Mouse (Mus musculus): Measurements from ENCODE around the gene Mdc1.

The Mdc1 gene

DNA sequence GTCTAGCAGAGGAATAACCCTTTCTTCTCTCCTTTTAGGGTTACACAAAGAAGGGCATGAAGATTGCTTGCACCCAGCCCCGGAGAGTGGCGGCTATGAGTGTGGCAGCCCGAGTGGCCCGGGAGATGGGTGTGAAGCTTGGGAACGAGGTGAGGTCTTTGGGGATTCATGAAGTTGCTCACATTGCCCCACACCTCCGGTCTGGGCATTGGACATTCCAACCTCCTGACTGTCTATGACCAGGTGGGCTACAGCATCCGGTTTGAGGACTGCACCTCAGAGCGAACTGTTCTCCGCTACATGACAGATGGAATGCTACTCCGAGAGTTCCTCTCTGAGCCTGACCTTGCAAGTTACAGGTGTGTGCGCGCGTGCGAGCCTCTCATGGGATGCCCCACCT, 42.5 kb downstream of the Mdc1 start:
- no peak for DNase-seq (ENCODE audit: low spot score)

DNA sequence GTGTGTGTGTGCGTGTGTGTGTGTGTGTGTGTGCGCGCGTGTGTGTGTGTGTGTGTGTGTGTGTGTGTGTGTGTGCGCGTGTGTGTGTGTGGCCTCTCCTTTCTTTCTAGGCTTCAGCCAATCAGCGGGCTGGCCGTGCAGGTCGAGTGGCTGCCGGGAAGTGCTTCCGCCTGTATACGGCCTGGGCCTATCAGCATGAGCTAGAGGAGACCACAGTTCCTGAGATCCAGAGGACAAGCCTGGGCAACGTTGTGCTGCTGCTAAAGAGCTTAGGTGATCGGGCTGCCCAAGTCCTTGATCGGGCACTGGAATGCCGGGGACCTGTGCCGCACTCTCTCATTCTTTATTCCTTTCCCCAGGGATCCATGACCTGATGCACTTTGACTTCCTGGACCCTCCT, 46.4 kb downstream of the Mdc1 start:
- DNase-seq (ENCODE audit: low spot score): no peak

DNA sequence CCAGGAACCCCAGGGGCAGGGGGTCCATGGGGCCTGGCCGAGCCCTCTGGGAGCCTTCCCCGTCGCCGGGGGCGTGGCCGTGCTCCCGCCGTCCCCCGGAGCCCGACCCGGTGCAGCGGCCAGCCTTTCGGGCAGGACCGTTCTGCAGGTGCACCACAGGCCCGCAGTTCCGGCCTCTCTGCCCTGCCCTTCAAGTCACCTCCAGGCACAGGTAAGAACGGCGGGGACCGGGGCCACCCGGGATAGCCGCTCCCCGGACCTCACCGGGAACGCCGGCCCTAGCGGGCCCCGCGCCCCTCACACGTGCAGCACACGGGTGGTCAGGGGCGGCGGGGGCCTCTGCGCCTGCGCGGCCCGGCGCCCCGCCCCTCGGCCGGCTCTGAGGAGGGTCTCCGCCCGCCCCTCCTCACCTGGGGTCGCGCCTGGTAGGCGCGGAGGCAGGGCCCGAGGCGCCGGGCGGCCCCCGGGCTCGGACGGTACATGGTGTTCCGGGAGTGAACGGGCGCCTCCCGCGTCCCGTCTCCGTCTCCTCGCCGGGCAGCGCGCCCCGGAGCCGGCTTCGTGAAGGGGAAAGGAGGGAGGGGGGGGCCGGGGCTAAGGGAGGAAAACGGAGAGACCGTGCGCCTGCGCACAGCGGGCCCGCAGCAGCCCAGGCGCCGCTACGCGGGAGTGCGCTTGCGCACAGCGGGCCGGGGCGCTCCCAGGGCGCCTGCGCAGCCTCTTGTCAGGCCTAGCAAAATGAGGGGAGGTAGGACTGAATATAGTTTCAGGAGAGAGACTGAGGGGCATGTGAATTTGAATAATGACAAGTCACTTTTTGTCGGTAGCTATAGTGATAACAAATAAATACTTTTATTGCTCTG, 55.7 kb downstream of the Mdc1 start, which contains the start of gene 2310061I04Rik:
2310061I04Rik (minus strand) TSS at position 651 of the 863 bp plus-strand sequence.
- DNase-seq (ENCODE audit: low spot score): peak; percentile 84

DNA sequence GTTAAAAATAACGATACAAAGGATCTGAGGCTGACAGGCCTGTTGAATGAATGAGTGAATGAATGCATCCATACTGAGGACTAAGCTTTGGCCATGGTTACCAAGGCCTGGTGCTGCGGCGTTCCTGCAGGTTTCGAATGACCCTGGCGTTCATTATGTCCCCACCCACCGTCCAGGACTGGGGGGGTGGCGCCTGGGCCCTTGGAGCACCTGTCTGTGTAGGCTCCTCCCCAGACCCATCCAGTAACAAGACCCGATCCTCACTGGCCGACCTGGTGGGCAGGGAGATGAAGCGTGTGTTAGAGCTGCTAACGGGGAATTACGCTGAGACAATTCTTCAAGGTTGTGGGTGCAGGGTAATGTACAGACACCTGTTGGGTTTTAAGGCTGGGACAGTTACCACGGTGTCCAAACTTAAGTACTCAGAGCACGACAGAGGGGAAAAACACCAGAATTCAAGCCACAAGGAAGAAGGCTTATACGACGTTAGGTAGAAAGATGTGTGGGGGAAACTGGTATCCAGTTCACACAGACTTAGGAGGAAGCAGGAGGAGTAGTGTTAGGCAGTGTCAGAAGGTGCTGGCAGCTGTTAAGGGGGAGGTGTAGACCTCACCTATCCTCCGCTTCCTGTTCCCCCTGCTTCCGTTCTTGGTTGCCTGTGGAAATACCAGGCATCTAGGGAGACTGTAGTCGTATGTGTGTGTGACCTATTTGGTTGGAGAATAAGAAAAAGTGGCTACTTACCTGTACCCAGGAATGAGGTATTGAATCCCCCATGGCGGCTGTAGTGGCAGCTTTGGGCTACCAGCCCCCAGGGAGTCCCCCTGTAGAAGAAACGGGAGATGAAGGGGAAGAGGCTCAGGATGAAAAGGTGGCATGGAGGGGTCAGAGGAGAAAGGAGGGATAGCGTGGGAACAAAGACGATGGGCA, 56.6 kb downstream of the Mdc1 start:
- DNase-seq (ENCODE audit: low spot score): no peak

DNA sequence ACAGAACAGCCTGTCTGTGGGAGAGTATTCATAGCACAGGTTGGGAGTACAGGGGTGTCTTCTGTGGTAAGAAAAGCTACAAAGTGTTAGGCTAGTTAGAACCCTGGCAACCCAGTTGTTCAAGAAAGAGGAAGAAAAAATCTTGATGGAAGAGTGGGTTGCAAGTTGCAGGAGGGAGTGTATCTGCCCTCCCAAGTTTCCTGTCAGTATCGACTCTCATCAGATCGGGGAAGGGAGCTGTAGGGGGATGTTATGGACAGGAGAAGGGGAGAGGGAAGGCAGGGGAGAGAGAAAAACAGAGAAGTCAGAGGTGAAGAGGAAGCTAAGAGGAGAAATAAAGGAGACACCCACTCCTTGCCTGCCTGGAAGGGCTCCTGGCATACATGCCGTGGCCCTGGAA, 59.3 kb downstream of the Mdc1 start:
- no peak for DNase-seq (ENCODE audit: low spot score)

DNA sequence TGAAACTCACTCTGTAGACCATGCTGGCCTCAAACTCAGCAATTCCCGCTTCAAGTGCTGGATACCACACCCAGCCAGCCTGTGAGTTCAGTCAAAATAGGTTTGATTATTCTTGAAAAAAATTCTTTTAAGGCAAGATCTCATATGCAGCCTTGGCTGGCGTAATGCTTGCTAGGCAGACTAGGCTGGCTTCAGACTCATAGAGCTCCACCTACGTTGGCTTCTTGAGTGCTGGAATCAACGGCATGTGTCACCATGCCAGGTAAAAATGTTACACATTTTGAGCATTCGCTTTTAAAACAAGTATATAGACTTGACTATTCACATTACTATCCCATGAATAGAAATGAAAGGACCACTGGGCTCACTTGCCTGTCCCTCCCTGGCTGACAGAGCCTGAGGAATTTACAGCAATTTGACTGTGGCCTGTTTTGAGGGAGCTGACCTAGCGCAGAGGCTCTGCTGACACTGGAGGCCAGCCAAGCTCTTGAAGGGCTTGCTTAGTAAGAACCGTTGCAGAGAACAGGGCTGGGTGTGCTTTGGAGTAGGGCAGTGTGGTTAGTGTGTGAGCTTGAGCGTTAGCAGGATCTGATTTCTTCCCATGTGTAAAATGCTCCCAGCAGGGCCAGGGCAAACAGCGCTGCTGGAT, 62.2 kb downstream of the Mdc1 start:
- no peak for DNase-seq (ENCODE audit: low spot score)

DNA sequence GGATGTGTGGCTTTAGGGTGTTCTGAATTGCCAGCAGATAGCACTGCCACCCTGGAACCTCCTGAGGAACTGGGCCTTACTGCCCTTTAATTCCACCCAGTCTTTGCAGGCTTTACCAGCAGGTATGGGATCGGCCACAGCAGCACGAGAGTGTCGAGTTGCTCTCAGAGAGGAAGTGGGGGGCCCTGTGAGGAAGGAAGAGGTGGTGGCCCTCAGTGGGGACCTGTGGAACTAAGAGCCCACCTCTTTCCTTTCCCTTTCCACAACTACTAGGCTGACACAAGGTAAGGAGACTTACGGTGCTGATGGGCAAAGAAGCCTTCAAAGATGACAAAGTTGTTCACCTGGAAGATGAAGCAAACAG, 62.7 kb downstream of the Mdc1 start:
- DNase-seq (ENCODE audit: low spot score): no peak

DNA sequence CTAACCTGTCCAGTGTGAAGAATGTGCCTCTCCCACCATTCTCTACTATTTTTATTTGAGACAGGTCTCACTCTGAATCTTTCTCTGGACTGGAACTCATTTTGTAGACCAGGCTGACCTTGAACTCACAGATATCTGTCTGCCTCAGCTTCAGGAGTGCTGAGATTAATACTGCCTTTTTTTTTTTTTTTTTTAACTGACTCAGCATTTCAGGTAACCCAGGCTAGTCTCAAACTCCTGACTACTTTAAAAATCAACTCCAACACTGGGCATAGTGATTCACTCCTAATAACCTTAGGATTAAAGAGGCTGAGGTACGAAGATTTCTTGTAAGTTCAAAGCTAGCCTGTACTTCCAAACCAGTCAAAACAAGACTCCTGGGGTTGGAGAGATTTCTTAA, 64.3 kb downstream of the Mdc1 start:
- DNase-seq (ENCODE audit: low spot score): no peak

DNA sequence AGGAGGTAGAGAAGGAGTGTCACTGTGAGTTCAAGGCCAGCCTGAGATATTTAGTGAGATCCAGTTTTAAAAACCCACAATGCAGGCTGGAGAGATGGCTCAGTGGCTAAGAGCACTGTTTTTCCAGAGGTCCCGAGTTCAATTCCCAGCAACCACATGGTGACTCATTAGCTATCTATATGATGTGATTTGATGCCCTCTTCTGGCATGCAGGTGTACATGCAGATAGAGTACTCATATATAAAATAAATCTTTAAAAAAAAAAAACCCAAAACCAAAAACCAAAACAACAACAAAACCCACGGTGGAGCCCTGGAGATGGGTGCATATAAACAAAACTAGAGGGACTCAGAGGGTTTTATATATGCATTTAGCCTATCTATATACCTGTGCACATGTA, 66.3 kb downstream of the Mdc1 start:
- DNase-seq (ENCODE audit: low spot score): no peak
